Mouse (Mus musculus): ENCODE measurements around the gene Wfikkn2. TPM values are rescaled to one million over a fixed set of nuclear protein-coding genes. Genes with fewer than 3 reads are reported as not detected.

Gene Wfikkn2
- total and polyA plus RNA-seq, 3 experiments = 0.04 to 0.11 (median 0.08) TPM

DNA sequence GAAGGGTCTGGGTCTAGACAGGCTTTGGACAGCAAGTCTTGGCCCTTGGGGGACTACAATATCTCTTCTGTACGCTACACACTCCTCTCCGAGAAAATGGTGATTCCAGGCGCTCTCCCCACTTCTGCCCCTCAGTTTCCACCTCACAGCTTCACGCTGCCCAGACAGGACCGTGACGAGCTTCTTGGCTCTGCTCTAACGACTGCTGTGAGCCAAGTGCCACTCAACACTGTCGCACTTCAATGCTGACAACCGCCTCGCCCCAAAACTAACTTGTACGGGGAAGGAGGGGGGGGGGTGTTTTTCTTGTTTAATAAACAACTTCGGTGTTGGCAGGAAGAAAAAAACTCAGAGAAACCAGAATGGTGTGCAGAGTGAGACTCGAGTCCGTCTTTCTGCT lies 12.2 kb upstream of the Wfikkn2 start:
- no peak overlapping the region for H3K4me2 ChIP-seq (ENCODE audit: insufficient read depth, low read depth, poor library complexity, severe bottlenecking)
- no peak overlapping the region for H3K9ac ChIP-seq (ENCODE audit: insufficient read depth, low read depth)
- no peak for DNase-seq (ENCODE audit: extremely low read depth)
- in situ Hi-C loops (cut with MboI; ENCODE audit: low pct_ligation_motif_present, low pct_unique_long_range_greater_than_20kb, low sequenced_read_pairs) = loop anchor here (25.0 kb wide), 1 partner anchor 296 kb away; the partner anchor contains the start of genes Gm20390, Nme1 and Nme2
- TF ChIP-seq NRF1 (IDR thresholded peaks at IDR 0.05; ENCODE audit: low read depth, low read length) (no peak), MYC (IDR thresholded peaks at IDR 0.05; ENCODE audit: low read depth, low read length) (no peak), NELFE (IDR thresholded peaks at IDR 0.05; ENCODE audit: low read depth, low read length) (no peak), MXI1 (IDR thresholded peaks at IDR 0.05; ENCODE audit: low read depth, low read length) (no peak), TBP (conservative IDR thresholded peaks at IDR 0.05; ENCODE audit: low read depth, low read length) (no peak), MEF2A (IDR thresholded peaks at IDR 0.05; ENCODE audit: borderline replicate concordance, low read depth, low read length) (no peak), ZKSCAN1 (IDR thresholded peaks at IDR 0.05; ENCODE audit: borderline replicate concordance, low read depth, low read length) (no peak), KAT2A (IDR thresholded peaks at IDR 0.05; ENCODE audit: insufficient replicate concordance, low read length) (no peak), RAD21 (IDR thresholded peaks at IDR 0.05; ENCODE audit: low read depth, low read length) (no peak), PAX5 (IDR thresholded peaks at IDR 0.05; ENCODE audit: low read length) (no peak), MAX (IDR thresholded peaks at IDR 0.05; ENCODE audit: low read length) (no peak), POLR2A (IDR thresholded peaks at IDR 0.05; ENCODE audit: low read depth, low read length) (no peak), EP300 (IDR thresholded peaks at IDR 0.05; ENCODE audit: low read length) (no peak), SMC3 (IDR thresholded peaks at IDR 0.05; ENCODE audit: low read depth, low read length) (no peak)
- H3K9me3 ChIP-seq (replicated peaks; ENCODE audit: low read length) = peaks cover 8% of the 10 kb centered on the region
- dilution Hi-C loops (cut with MboI; ENCODE audit: extremely low pct_ligation_motif_present, extremely low pct_unique_long_range_greater_than_20kb, low sequenced_read_pairs) = no loop called here
- H3K4me1 ChIP-seq (ENCODE audit: control insufficient read depth in 1 of 2, insufficient read depth in 2 of 2) = peaks cover 10 to 42% of the 10 kb centered on the region in 2 experiments
- H3K79me2 ChIP-seq (replicated peaks; ENCODE audit: control insufficient read depth, extremely low read depth, insufficient read depth, poor library complexity, severe bottlenecking) = no peaks in the 10 kb centered on the region
- no peak overlapping the region for H3K27ac ChIP-seq (ENCODE audit: insufficient read depth, low read depth)
- no peak overlapping the region for H3K4me3 ChIP-seq (replicated peaks in 1 of 3; ENCODE audit: low read depth in 2 of 3, low read length in 2 of 3, poor library complexity in 1 of 3)
- no peaks in the 10 kb centered on the region for H3K36me3 ChIP-seq (replicated peaks in 1 of 2; ENCODE audit: control insufficient read depth in 1 of 2, insufficient read depth in 1 of 2, low read length in 1 of 2)
- no peaks in the 10 kb centered on the region for H3K27me3 ChIP-seq (replicated peaks)

DNA sequence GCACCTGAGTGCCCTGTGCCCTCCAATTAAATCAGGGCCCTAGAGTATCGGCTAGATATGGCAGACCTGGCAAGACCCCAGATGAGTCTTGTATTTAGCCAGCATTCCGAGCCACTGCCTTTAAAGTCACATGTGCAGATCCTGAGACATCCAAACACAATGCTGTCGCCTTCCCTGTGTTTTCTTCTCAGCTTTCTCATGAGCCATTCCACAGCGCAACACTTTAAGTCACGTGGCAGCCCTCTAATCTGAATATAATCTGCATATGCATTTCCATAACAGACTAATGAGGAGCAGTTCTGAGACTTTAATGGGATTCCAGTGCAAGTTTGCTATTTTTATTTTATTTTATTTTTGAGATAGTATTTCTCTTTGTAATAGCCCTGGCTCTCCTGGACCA lies 9.9 kb upstream of the Wfikkn2 start:
- no peak overlapping the region for H3K9ac ChIP-seq (ENCODE audit: insufficient read depth, low read depth)
- H3K4me1 ChIP-seq (ENCODE audit: control insufficient read depth in 1 of 2, insufficient read depth in 2 of 2) = peaks cover 10 to 33% of the 10 kb centered on the region in 2 experiments
- in situ Hi-C loops (cut with MboI; ENCODE audit: low pct_ligation_motif_present, low pct_unique_long_range_greater_than_20kb, low sequenced_read_pairs) (loop anchor here (25.0 kb wide), 1 partner anchor 293 kb away; the partner anchor contains the start of genes Gm20390, Nme1 and Nme2), dilution Hi-C loops (cut with MboI; ENCODE audit: extremely low pct_ligation_motif_present, extremely low pct_unique_long_range_greater_than_20kb, low sequenced_read_pairs) (no loop called here)
- H3K27me3 ChIP-seq (replicated peaks) = no peaks in the 10 kb centered on the region
- no peaks in the 10 kb centered on the region for H3K36me3 ChIP-seq (replicated peaks in 1 of 2; ENCODE audit: control insufficient read depth in 1 of 2, insufficient read depth in 1 of 2, low read length in 1 of 2)
- H3K27ac ChIP-seq (ENCODE audit: insufficient read depth, low read depth) = no peak overlapping the region
- H3K79me2 ChIP-seq (replicated peaks; ENCODE audit: control insufficient read depth, extremely low read depth, insufficient read depth, poor library complexity, severe bottlenecking) = no peaks in the 10 kb centered on the region
- H3K9me3 ChIP-seq (replicated peaks; ENCODE audit: low read length) = peaks cover 8% of the 10 kb centered on the region
- no peak for DNase-seq (ENCODE audit: extremely low read depth)
- H3K4me2 ChIP-seq (ENCODE audit: insufficient read depth, low read depth, poor library complexity, severe bottlenecking) = no peak overlapping the region
- no peak overlapping the region for H3K4me3 ChIP-seq (replicated peaks in 1 of 3; ENCODE audit: low read depth in 2 of 3, low read length in 2 of 3, poor library complexity in 1 of 3)
- TF ChIP-seq JUND (conservative IDR thresholded peaks at IDR 0.05; ENCODE audit: low read depth, low read length) (no peak), BHLHE40 (IDR thresholded peaks at IDR 0.05; ENCODE audit: low read depth, low read length) (0 out of 2 replicates have a peak, but pooled peaks have one; percentile 19), SMC3 (IDR thresholded peaks at IDR 0.05; ENCODE audit: low read depth, low read length) (no peak)

Data from CH12.LX (cell line).